Mouse (Mus musculus): Measurements from ENCODE around the gene D5Ertd579e. TPM values are rescaled to one million over a fixed set of nuclear protein-coding genes. Genes with fewer than 3 reads are reported as not detected.

The D5Ertd579e gene
- polyA plus RNA-seq, 1 experiment from 2014 or later: 14.0 TPM

GRCm38 (mm10) chr5:36696504-36697300, 878 bp upstream of the D5Ertd579e start:
- no peaks in the 10 kb centered on the region for H3K36me3 ChIP-seq (ENCODE audit: control insufficient read depth, insufficient read depth, low read length)
- H3K27me3 ChIP-seq (ENCODE audit: control insufficient read depth, insufficient read depth, low read depth, low read length): peaks cover 16% of the 10 kb centered on the region
- no peaks in the 10 kb centered on the region for H3K9me3 ChIP-seq (ENCODE audit: control insufficient read depth, low read length)
- ATAC-seq (ENCODE audit: low read depth): no peak
- H3K9ac ChIP-seq (ENCODE audit: low read length): no peak overlapping the region
- H3K4me1 ChIP-seq (replicated peaks; ENCODE audit: control insufficient read depth, insufficient read depth, low read length): peaks cover 6% of the 10 kb centered on the region
- no peak overlapping the region for H3K4me2 ChIP-seq (ENCODE audit: low read depth, low read length)
- H3K4me3 ChIP-seq (ENCODE audit: low read length): no peak overlapping the region
- H3K27ac ChIP-seq (ENCODE audit: low read length): no peak overlapping the region
- WGBS: 70% methylated on average over 11 of the region's 11 CpGs

DNA sequence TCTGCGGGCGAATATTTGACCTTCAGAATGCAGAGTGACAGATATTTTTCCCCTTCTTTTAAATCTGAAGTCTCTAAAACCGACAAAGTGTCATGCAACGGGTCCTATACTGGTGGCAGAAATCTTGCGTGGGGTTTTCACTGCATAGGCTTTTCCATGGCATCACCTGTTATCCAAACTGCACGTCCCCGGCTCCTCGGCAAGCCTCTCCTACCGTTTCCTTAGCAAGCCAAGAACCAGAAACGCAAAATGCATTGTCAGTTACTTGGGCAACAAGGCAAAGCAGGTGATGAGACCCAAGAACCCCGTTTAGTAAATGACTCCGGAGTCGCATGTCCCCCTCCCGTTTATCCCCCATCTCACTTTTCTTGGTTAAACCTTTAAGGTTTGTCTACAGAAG, 819 bp downstream of the D5Ertd579e start:
- WGBS: 5% methylated on average over 14 of the region's 14 CpGs
- peak overlapping the region; percentile 86 for H3K27ac ChIP-seq (ENCODE audit: low read length)
- H3K27me3 ChIP-seq (ENCODE audit: control insufficient read depth, insufficient read depth, low read depth, low read length): peaks cover 10% of the 10 kb centered on the region
- no peaks in the 10 kb centered on the region for H3K9me3 ChIP-seq (ENCODE audit: control insufficient read depth, low read length)
- peak overlapping the region; percentile 83 for H3K9ac ChIP-seq (ENCODE audit: low read length)
- peak overlapping the region; percentile 81 for H3K4me3 ChIP-seq (ENCODE audit: low read length)
- ATAC-seq (ENCODE audit: low read depth): no peak
- H3K4me2 ChIP-seq (ENCODE audit: low read depth, low read length): peak overlapping the region; percentile 94
- H3K4me1 ChIP-seq (replicated peaks; ENCODE audit: control insufficient read depth, insufficient read depth, low read length): peaks cover 6% of the 10 kb centered on the region
- H3K36me3 ChIP-seq (ENCODE audit: control insufficient read depth, insufficient read depth, low read length): no peaks in the 10 kb centered on the region

GRCm38 (mm10) chr5:36693651-36694050, 2.2 kb downstream of the D5Ertd579e start:
- WGBS: 91% methylated on average over 2 of the region's 2 CpGs
- Histone ChIP-seq H3K27ac (ENCODE audit: low read length) (no peak overlapping the region), H3K36me3 (ENCODE audit: control insufficient read depth, insufficient read depth, low read length) (no peaks in the 10 kb centered on the region), H3K27me3 (ENCODE audit: control insufficient read depth, insufficient read depth, low read depth, low read length) (no peaks in the 10 kb centered on the region; the same call in 1 of the 2 replicates), H3K4me3 (ENCODE audit: low read length) (no peak overlapping the region), H3K9me3 (ENCODE audit: control insufficient read depth, low read length) (no peaks in the 10 kb centered on the region), H3K4me2 (ENCODE audit: low read depth, low read length) (no peak overlapping the region), H3K9ac (ENCODE audit: low read length) (no peak overlapping the region), H3K4me1 (replicated peaks; ENCODE audit: control insufficient read depth, insufficient read depth, low read length) (peaks cover 6% of the 10 kb centered on the region)
- ATAC-seq (ENCODE audit: low read depth): no peak

DNA sequence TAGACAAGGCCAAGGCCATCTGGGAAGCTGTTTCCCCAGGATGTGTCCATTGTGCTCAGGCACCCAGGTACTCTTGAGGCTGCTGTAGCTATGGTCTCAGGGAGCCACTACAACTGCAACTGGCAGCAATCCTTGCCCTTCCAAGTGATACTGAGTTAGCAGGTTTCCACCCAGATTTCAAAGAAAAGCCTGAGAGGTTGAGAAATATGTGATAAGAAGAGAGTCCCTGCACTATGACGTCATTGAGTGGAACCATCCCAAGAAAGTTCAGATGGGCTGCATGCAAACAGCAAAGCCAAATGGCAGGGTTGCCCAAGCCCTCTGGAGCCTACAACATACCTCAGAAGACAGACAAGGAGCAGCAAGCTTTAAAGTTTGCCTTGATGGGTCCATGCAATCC, 4.4 kb downstream of the D5Ertd579e start:
- no peak for ATAC-seq (ENCODE audit: low read depth)
- WGBS: 43% methylated on average over 1 of the region's 1 CpGs
- Histone ChIP-seq H3K9ac (ENCODE audit: low read length) (no peak overlapping the region), H3K4me2 (ENCODE audit: low read depth, low read length) (no peak overlapping the region), H3K4me1 (replicated peaks; ENCODE audit: control insufficient read depth, insufficient read depth, low read length) (peaks cover 6% of the 10 kb centered on the region), H3K9me3 (ENCODE audit: control insufficient read depth, low read length) (no peaks in the 10 kb centered on the region), H3K27ac (ENCODE audit: low read length) (no peak overlapping the region), H3K36me3 (ENCODE audit: control insufficient read depth, insufficient read depth, low read length) (0 out of 2 replicates have a peak, but pooled peaks cover 2% of the 10 kb centered on the region), H3K27me3 (ENCODE audit: control insufficient read depth, insufficient read depth, low read depth, low read length) (no peaks in the 10 kb centered on the region), H3K4me3 (ENCODE audit: low read length) (no peak overlapping the region)

DNA sequence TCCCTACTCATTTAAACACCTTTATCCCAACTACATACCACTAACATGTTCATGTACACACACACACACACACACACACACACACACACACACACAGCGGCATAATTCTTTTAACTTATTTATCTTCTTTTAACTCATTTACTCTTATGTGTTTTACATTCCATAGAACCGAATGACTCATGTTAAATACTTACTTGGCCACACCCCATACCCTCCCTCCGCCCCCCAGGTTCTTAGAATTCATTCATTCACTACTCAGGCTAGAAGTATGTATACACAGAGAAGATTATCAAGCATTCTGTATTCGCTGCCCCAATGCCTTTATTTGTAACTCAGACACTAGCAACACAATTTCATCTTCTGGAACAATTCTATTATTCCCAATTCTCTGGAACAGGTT, 10.7 kb downstream of the D5Ertd579e start:
- Histone ChIP-seq H3K36me3 (ENCODE audit: control insufficient read depth, insufficient read depth, low read length) (0 out of 2 replicates have a peak, but pooled peaks cover 2% of the 10 kb centered on the region), H3K27me3 (ENCODE audit: control insufficient read depth, insufficient read depth, low read depth, low read length) (no peaks in the 10 kb centered on the region), H3K27ac (ENCODE audit: low read length) (no peak overlapping the region), H3K4me3 (ENCODE audit: low read length) (no peak overlapping the region), H3K4me2 (ENCODE audit: low read depth, low read length) (no peak overlapping the region), H3K4me1 (replicated peaks; ENCODE audit: control insufficient read depth, insufficient read depth, low read length) (no peaks in the 10 kb centered on the region), H3K9ac (ENCODE audit: low read length) (no peak overlapping the region), H3K9me3 (ENCODE audit: control insufficient read depth, low read length) (no peaks in the 10 kb centered on the region)
- no peak for ATAC-seq (ENCODE audit: low read depth)
- 78% methylated on average over 4 of the region's 4 CpGs for WGBS

- Histone ChIP-seq H3K4me3 (ENCODE audit: low read length) (no peak overlapping the region), H3K4me1 (replicated peaks; ENCODE audit: control insufficient read depth, insufficient read depth, low read length) (no peaks in the 10 kb centered on the region), H3K36me3 (ENCODE audit: control insufficient read depth, insufficient read depth, low read length) (0 out of 2 replicates have a peak, but pooled peaks cover 2% of the 10 kb centered on the region), H3K4me2 (ENCODE audit: low read depth, low read length) (no peak overlapping the region), H3K9me3 (ENCODE audit: control insufficient read depth, low read length) (no peaks in the 10 kb centered on the region), H3K27ac (ENCODE audit: low read length) (no peak overlapping the region), H3K9ac (ENCODE audit: low read length) (no peak overlapping the region), H3K27me3 (ENCODE audit: control insufficient read depth, insufficient read depth, low read depth, low read length) (no peaks in the 10 kb centered on the region)
- WGBS: 81% methylated on average over 1 of the region's 1 CpGs
- ATAC-seq (ENCODE audit: low read depth): no peak
Observed at GRCm38 (mm10) chr5:36683586-36683985, 12.2 kb downstream of the D5Ertd579e start.

DNA sequence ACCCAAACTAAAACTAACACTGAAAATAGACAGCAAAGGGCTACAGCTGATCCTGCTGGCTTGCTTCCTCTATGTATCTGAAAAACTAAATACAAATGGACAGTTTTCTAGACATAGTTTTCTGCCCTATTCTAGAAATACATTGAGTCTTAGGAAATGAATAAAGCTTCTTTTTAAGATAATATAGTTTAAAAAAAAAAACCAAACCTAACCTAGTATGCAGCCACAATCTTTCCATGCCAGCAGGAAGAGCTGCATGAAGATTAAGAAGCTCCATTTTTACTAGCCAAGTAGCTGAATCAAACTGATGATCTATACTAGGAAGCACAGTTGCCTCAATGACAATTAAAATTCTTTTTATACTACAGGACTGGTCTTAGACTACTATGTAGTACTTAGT, 14.6 kb downstream of the D5Ertd579e start:
- ATAC-seq (ENCODE audit: low read depth): no peak
- H3K4me2 ChIP-seq (ENCODE audit: low read depth, low read length): no peak overlapping the region
- H3K36me3 ChIP-seq (ENCODE audit: control insufficient read depth, insufficient read depth, low read length): no peaks in the 10 kb centered on the region
- H3K27ac ChIP-seq (ENCODE audit: low read length): no peak overlapping the region
- no peak overlapping the region for H3K9ac ChIP-seq (ENCODE audit: low read length)
- H3K9me3 ChIP-seq (ENCODE audit: control insufficient read depth, low read length): no peaks in the 10 kb centered on the region
- no peaks in the 10 kb centered on the region for H3K4me1 ChIP-seq (replicated peaks; ENCODE audit: control insufficient read depth, insufficient read depth, low read length)
- H3K4me3 ChIP-seq (ENCODE audit: low read length): no peak overlapping the region
- H3K27me3 ChIP-seq (ENCODE audit: control insufficient read depth, insufficient read depth, low read depth, low read length): no peaks in the 10 kb centered on the region

GRCm38 (mm10) chr5:36679918-36680598, 15.8 kb downstream of the D5Ertd579e start:
- Histone ChIP-seq H3K36me3 (ENCODE audit: control insufficient read depth, insufficient read depth, low read length) (no peaks in the 10 kb centered on the region), H3K9me3 (ENCODE audit: control insufficient read depth, low read length) (no peaks in the 10 kb centered on the region), H3K4me1 (replicated peaks; ENCODE audit: control insufficient read depth, insufficient read depth, low read length) (no peaks in the 10 kb centered on the region), H3K4me2 (ENCODE audit: low read depth, low read length) (no peak overlapping the region), H3K4me3 (ENCODE audit: low read length) (no peak overlapping the region), H3K27ac (ENCODE audit: low read length) (no peak overlapping the region), H3K27me3 (ENCODE audit: control insufficient read depth, insufficient read depth, low read depth, low read length) (no peaks in the 10 kb centered on the region), H3K9ac (ENCODE audit: low read length) (no peak overlapping the region)
- WGBS: 73% methylated on average over 4 of the region's 4 CpGs
- ATAC-seq (ENCODE audit: low read depth): no peak

DNA sequence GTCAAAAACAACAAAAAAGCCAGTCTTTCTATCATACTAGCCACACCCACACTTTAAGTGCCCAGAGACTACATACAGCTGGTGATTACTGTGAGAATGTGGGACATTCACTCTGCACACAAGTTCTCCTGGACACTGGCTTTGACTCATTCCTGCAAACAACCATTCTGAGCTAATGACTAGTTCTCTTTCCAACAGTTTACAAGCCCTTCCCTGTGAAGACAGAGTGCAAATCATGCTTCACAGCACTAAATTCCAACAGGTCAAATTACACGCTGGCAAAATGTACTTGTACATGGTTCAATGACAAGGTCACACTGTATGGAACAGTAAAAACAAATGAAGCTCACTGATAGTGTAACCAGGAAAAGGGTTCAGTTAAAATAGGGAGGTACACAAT, 17.0 kb downstream of the D5Ertd579e start:
- 40% methylated on average over 1 of the region's 1 CpGs for WGBS
- Histone ChIP-seq H3K36me3 (ENCODE audit: control insufficient read depth, insufficient read depth, low read length) (no peaks in the 10 kb centered on the region), H3K4me2 (ENCODE audit: low read depth, low read length) (no peak overlapping the region), H3K9ac (ENCODE audit: low read length) (no peak overlapping the region), H3K27ac (ENCODE audit: low read length) (no peak overlapping the region), H3K4me1 (replicated peaks; ENCODE audit: control insufficient read depth, insufficient read depth, low read length) (no peaks in the 10 kb centered on the region), H3K27me3 (ENCODE audit: control insufficient read depth, insufficient read depth, low read depth, low read length) (no peaks in the 10 kb centered on the region), H3K4me3 (ENCODE audit: low read length) (no peak overlapping the region), H3K9me3 (ENCODE audit: control insufficient read depth, low read length) (no peaks in the 10 kb centered on the region)
- no peak for ATAC-seq (ENCODE audit: low read depth)
